Mouse (Mus musculus): ENCODE measurements around the gene Ptx4. TPM values are rescaled to one million over a fixed set of nuclear protein-coding genes. Genes with fewer than 3 reads are reported as not detected.

Gene Ptx4
- total RNA-seq (2023), result not detected

GRCm38 (mm10) chr17:25120406-25120805, at the start of gene Ptx4:
Gene Ptx4 (plus strand): TSS chr17:25120760.

GRCm38 (mm10) chr17:25083444-25083931, 37.1 kb upstream of the Ptx4 start, which contains the start of gene Tmem204:
Gene Tmem204 (minus strand): TSS chr17:25083591.

GRCm38 (mm10) chr17:25115664-25116432, 4.7 kb upstream of the Ptx4 start, which contains the start of gene Telo2:
Gene Telo2 (minus strand): TSS chr17:25115967.

GRCm38 (mm10) chr17:25133275-25133698, 12.7 kb downstream of the Ptx4 start, which contains the start of gene Clcn7:
Gene Clcn7 (plus strand): TSS chr17:25133391.

GRCm38 (mm10) chr17:25162161-25162560, 41.6 kb downstream of the Ptx4 start, which contains the start of gene Ccdc154:
Gene Ccdc154 (plus strand): TSS chr17:25162461.

Other genes starting within 250 kb of the Ptx4 start
- gene Nubp2, start 234.4 kb upstream of the Ptx4 start, total RNA-seq (2023), result 52.8 TPM
- gene Spsb3, start 234.1 kb upstream of the Ptx4 start, total RNA-seq (2023), result 31.2 TPM
- 59.7 TPM for gene Eme2, start 225.7 kb upstream of the Ptx4 start, total RNA-seq (2023)
- 45.5 TPM for gene Mrps34, start 225.6 kb upstream of the Ptx4 start, total RNA-seq (2023)
- 26.5 TPM for gene Nme3, start 224.3 kb upstream of the Ptx4 start, total RNA-seq (2023)
- gene Mapk8ip3, start 183.8 kb upstream of the Ptx4 start, total RNA-seq (2023), result 237 TPM
- 21.3 TPM for gene Jpt2, start 160.1 kb upstream of the Ptx4 start, total RNA-seq (2023)
- 39.6 TPM for gene Cramp1l, start 105.0 kb upstream of the Ptx4 start, total RNA-seq (2023)
- 28.6 TPM for gene Ift140, start 104.7 kb upstream of the Ptx4 start, total RNA-seq (2023)
- gene Tmem204, start 37.2 kb upstream of the Ptx4 start, total RNA-seq (2023), result 0.33 TPM
- gene Telo2, start 4.8 kb upstream of the Ptx4 start, total RNA-seq (2023), result 32.6 TPM
- gene Clcn7, start 12.6 kb downstream of the Ptx4 start, total RNA-seq (2023), result 30.3 TPM
- 0.38 TPM for gene Ccdc154, start 41.7 kb downstream of the Ptx4 start, total RNA-seq (2023)
- gene Gm38655, start 54.7 kb downstream of the Ptx4 start, total RNA-seq (2023), result not detected
- 15.1 TPM for gene BC003965, start 63.8 kb downstream of the Ptx4 start, total RNA-seq (2023)
- gene Unkl, start 67.6 kb downstream of the Ptx4 start, total RNA-seq (2023), result 88.2 TPM
- gene Gnptg, start 119.4 kb downstream of the Ptx4 start, total RNA-seq (2023), result 43.8 TPM
- gene Tsr3, start 119.4 kb downstream of the Ptx4 start, total RNA-seq (2023), result 21.1 TPM
- gene Baiap3, start 135.6 kb downstream of the Ptx4 start, total RNA-seq (2023), result 6.6 TPM
- gene Ube2i, start 153.9 kb downstream of the Ptx4 start, total RNA-seq (2023), result 415 TPM
- gene Prss34, start 177.6 kb downstream of the Ptx4 start, total RNA-seq (2023), result 3.5 TPM
- not detected for gene Prss28, start 187.9 kb downstream of the Ptx4 start, total RNA-seq (2023)
- gene Prss29, start 197.9 kb downstream of the Ptx4 start, total RNA-seq (2023), result not detected
- gene Tpsab1, start 224.8 kb downstream of the Ptx4 start, total RNA-seq (2023), result not detected
- gene Tpsb2, start 245.5 kb downstream of the Ptx4 start, total RNA-seq (2023), result not detected
- not detected for gene Tpsg1, start 248.5 kb downstream of the Ptx4 start, total RNA-seq (2023)

Data from CD4-positive naive resting alpha-beta T cell, adult 57 days (primary cell).